Mouse (Mus musculus): ENCODE data around the gene Ptprn. TPM values are rescaled to one million over a fixed set of nuclear protein-coding genes. Genes with fewer than 3 reads are reported as not detected.

Gene Ptprn
- polyA plus RNA-seq (2015; fragmentation: Nextera tagmentation; extraction: Ambion mirVana) = 0.90 and 0.92 TPM in 2 replicates

DNA sequence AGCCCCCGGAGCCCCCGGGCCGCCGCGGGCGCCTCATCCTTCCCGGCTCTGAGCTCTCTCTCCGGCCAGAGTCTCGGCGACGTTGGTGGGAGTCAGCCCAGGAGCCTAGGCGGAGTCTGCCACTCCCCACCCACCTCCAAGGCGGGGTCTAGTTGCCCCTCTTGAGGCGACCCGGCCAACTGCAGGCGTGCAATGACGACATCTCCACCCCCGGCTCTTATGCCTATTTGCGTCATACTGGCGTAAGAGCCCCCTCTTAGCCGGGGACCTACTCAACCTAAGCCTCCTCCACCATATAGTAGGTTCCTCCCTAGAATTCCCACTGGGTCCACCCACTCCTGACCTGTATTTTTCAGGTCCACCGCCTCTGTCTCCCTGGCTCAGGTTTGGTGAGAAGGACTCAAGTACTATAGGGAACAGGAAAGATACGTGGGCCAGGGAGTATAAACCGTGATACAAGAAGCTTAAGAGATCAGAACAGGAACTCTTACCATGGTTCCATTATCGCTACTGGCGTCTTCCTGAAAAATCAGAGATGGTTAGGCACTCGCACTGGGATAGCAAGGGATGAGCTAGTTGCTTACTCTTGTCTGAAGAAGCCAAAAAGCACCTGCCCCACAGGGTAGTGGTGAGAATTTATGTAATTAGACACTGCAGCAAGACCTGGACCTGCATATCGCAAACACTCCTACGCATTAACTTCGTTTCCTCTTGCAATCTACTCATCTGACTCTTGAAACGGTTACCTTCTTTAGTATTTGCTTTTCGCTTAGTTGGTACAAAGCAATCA lies at the start of gene Ptprn:
Gene Ptprn, minus strand, starts transcription at position 412 of the 790 bp plus-strand sequence.
- Histone ChIP-seq H3K4me1 (ENCODE audit: insufficient read depth, low read depth, low read length) (no peaks in the 10 kb centered on the region), H3K4me3 (ENCODE audit: low read depth, low read length) (no peak within 1 kb of the TSS), H3K9ac (replicated peaks; ENCODE audit: low read depth) (no peak within 1 kb of the TSS), H3K9me3 (ENCODE audit: low read length) (no peaks in the 10 kb centered on the region), H3K36me3 (ENCODE audit: insufficient read depth, low read length) (no peaks in the 10 kb centered on the region), H3K27ac (ENCODE audit: low read length) (no peak within 1 kb of the TSS), H3K4me2 (replicated peaks; ENCODE audit: low read depth, low read length) (no peak within 1 kb of the TSS), H3K27me3 (replicated peaks; ENCODE audit: insufficient read depth, low read length) (peaks cover 15% of the 10 kb centered on the region)
- ATAC-seq (no peak), DNase-seq (ENCODE audit: low spot score) (no peak)
- no peak for TF ChIP-seq EP300 (IDR thresholded peaks at IDR 0.05)
- no peak for TF ChIP-seq CTCF (IDR thresholded peaks at IDR 0.05)
- WGBS = 13% methylated on average over 27 of the region's 32 CpGs

DNA sequence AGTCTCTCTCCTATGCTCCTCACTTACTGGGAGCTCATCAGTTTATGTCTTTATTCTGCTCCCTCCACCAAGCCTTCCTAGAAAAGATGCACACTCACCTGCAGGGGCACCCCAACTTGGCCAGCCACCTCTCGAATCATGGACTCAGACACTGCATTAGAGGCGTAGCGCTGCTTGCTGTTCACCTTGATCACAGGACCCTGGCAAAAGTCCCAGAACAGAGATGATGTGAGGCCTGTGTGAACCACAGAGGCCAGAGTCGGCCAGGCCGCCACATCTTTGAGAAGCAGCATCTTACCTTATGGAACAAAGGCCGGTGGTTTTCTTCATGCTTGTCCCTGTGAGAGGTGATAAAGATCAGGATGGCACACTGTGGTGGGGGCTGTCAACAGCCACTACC lies 47.4 kb upstream of the Ptprn start:
- ATAC-seq (no peak), DNase-seq (ENCODE audit: low spot score) (no peak)
- no peak for TF ChIP-seq CTCF (IDR thresholded peaks at IDR 0.05)
- TF ChIP-seq EP300 (IDR thresholded peaks at IDR 0.05) = no peak
- H3K9ac ChIP-seq (replicated peaks; ENCODE audit: low read depth) = no peak overlapping the region
- H3K4me2 ChIP-seq (replicated peaks; ENCODE audit: low read depth, low read length) = no peak overlapping the region
- WGBS = 95% methylated on average over 6 of the region's 6 CpGs
- no peaks in the 10 kb centered on the region for H3K9me3 ChIP-seq (ENCODE audit: low read length)
- peaks cover 6% of the 10 kb centered on the region; the same call in 1 of the 2 replicates for H3K4me1 ChIP-seq (ENCODE audit: insufficient read depth, low read depth, low read length)
- peaks cover 42% of the 10 kb centered on the region for H3K36me3 ChIP-seq (ENCODE audit: insufficient read depth, low read length)
- no peak overlapping the region for H3K27ac ChIP-seq (ENCODE audit: low read length)
- no peak overlapping the region for H3K4me3 ChIP-seq (ENCODE audit: low read depth, low read length)
- H3K27me3 ChIP-seq (replicated peaks; ENCODE audit: insufficient read depth, low read length) = no peaks in the 10 kb centered on the region

DNA sequence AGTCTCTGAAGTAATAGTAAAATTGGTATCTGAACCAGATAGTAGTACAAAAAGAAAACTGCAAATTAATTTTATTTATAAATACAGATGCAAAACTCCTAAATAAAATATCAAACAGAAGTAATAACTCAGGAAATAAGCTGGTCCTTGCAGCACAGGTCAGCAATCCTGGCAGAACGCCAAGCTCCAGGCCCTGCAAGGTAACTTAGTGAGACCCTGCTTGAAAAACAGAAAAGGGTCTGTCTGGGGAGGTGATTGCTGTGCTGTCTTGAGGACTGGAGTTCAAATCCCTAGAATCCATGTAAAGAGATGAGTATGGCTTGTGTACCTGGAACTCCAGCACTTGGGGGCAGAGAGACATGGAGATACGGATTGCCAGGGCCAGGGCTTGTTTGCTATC lies 40.4 kb upstream of the Ptprn start:
- TF ChIP-seq EP300 (IDR thresholded peaks at IDR 0.05) (no peak), CTCF (IDR thresholded peaks at IDR 0.05) (no peak)
- ATAC-seq = no peak
- H3K4me2 ChIP-seq (replicated peaks; ENCODE audit: low read depth, low read length) = no peak overlapping the region
- no peaks in the 10 kb centered on the region for H3K27me3 ChIP-seq (replicated peaks; ENCODE audit: insufficient read depth, low read length)
- peaks cover 5% of the 10 kb centered on the region; the same call in 1 of the 2 replicates for H3K36me3 ChIP-seq (ENCODE audit: insufficient read depth, low read length)
- no peaks in the 10 kb centered on the region for H3K4me1 ChIP-seq (ENCODE audit: insufficient read depth, low read depth, low read length)
- H3K27ac ChIP-seq (ENCODE audit: low read length) = no peak overlapping the region
- H3K9me3 ChIP-seq (ENCODE audit: low read length) = no peaks in the 10 kb centered on the region
- no peak for DNase-seq (ENCODE audit: low spot score)
- no peak overlapping the region for H3K9ac ChIP-seq (replicated peaks; ENCODE audit: low read depth)
- WGBS = 76% methylated on average over 2 of the region's 2 CpGs
- no peak overlapping the region for H3K4me3 ChIP-seq (ENCODE audit: low read depth, low read length)

DNA sequence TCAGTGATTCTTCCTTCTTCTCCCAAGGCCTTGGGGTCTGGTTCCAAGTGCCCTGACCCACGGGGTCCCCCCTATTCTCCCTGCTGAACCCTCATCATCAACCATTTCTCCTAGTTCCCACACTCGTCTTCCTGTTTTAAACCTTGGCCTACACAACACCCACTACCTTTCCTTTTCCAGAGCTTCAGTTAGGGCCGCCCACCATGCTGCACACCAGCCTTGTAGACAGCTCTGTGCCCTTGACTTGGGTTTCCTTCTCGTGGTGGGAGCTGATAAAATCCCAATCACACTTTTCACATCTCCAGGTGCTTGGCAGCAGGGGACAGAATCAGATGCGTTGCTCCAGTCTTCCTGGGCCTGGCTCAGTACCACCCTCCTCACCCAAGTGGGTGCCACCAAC lies 30.0 kb upstream of the Ptprn start:
- H3K9me3 ChIP-seq (ENCODE audit: low read length) = no peaks in the 10 kb centered on the region
- H3K27ac ChIP-seq (ENCODE audit: low read length) = no peak overlapping the region
- WGBS = 81% methylated on average over 5 of the region's 5 CpGs
- no peak for DNase-seq (ENCODE audit: low spot score)
- H3K4me1 ChIP-seq (ENCODE audit: insufficient read depth, low read depth, low read length) = no peaks in the 10 kb centered on the region
- no peak overlapping the region for H3K9ac ChIP-seq (replicated peaks; ENCODE audit: low read depth)
- TF ChIP-seq EP300 (IDR thresholded peaks at IDR 0.05) (no peak), CTCF (IDR thresholded peaks at IDR 0.05) (no peak)
- H3K4me3 ChIP-seq (ENCODE audit: low read depth, low read length) = no peak overlapping the region
- H3K27me3 ChIP-seq (replicated peaks; ENCODE audit: insufficient read depth, low read length) = no peaks in the 10 kb centered on the region
- H3K4me2 ChIP-seq (replicated peaks; ENCODE audit: low read depth, low read length) = no peak overlapping the region
- H3K36me3 ChIP-seq (ENCODE audit: insufficient read depth, low read length) = no peaks in the 10 kb centered on the region
- no peak for ATAC-seq

DNA sequence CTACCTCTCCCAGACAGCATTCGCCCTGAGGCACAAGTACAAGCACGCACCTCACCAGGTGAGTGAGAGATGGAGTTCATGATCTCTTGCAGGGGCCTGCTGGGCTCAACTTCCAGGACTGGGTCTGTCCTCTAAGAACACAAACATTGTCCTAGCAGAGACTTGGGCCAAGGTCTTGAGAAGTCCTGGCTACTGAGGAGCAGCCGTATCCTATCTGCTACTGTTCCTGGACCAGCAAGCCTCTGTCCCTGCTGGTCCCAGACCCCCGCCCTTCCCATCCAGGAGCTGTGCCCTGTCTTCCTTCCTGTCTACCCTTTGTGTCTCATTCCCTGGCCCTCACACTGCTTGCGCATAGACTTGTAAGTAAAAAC lies 29.0 kb upstream of the Ptprn start:
- no peak overlapping the region for H3K9ac ChIP-seq (replicated peaks; ENCODE audit: low read depth)
- DNase-seq (ENCODE audit: low spot score) (no peak), ATAC-seq (no peak)
- no peaks in the 10 kb centered on the region for H3K27me3 ChIP-seq (replicated peaks; ENCODE audit: insufficient read depth, low read length)
- 73% methylated on average over 5 of the region's 5 CpGs for WGBS
- TF ChIP-seq EP300 (IDR thresholded peaks at IDR 0.05) (no peak), CTCF (IDR thresholded peaks at IDR 0.05) (no peak)
- H3K4me2 ChIP-seq (replicated peaks; ENCODE audit: low read depth, low read length) = no peak overlapping the region
- no peaks in the 10 kb centered on the region for H3K36me3 ChIP-seq (ENCODE audit: insufficient read depth, low read length)
- H3K4me3 ChIP-seq (ENCODE audit: low read depth, low read length) = no peak overlapping the region
- H3K4me1 ChIP-seq (ENCODE audit: insufficient read depth, low read depth, low read length) = no peaks in the 10 kb centered on the region
- no peaks in the 10 kb centered on the region for H3K9me3 ChIP-seq (ENCODE audit: low read length)
- no peak overlapping the region for H3K27ac ChIP-seq (ENCODE audit: low read length)

DNA sequence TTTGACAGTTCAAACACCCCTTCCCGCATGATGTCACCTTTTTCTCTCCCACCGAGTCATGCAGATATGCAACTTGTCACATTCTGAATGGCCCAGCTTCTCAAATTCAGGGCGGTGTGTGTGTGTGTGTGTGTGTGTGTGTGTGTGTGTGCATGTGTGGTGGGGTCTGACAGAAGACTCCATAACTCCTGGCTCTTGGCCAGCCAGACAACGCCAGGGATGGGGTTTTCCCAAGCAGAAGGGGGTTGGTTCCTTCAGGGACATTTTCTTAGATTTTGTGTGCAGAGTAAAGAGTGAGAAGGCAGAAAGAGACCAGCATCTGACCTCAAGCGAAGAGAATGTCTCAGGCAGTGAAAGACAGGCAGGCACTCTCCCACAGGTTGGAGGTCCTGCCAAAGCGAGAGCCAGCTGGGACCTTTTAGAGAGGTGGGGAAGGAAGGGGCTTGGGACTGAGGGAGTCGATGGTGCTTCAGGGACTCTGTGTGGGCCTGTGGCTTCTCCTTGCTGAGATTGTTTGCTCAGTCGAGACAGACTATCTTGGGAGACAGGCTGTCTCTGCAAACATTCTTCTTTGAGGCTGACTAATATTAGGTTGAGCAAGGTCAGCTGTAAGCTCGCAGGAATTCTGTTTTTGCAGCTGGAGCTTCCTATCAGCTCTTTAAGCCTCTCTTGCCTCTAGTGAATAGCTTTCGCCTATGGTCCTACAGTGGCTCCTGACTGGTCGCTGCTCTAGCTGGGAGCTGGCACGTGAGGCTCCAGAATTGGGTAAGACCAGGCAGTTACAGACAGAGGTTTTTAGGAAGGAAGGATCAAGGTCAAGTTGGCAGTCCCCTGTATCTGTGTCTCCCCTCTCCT lies 28.4 kb upstream of the Ptprn start:
- WGBS = 25% methylated on average over 12 of the region's 12 CpGs
- H3K4me3 ChIP-seq (ENCODE audit: low read depth, low read length) = no peak overlapping the region
- no peaks in the 10 kb centered on the region for H3K9me3 ChIP-seq (ENCODE audit: low read length)
- H3K27me3 ChIP-seq (replicated peaks; ENCODE audit: insufficient read depth, low read length) = no peaks in the 10 kb centered on the region
- ATAC-seq = no peak
- H3K4me2 ChIP-seq (replicated peaks; ENCODE audit: low read depth, low read length) = no peak overlapping the region
- no peak overlapping the region for H3K9ac ChIP-seq (replicated peaks; ENCODE audit: low read depth)
- no peak for DNase-seq (ENCODE audit: low spot score)
- H3K27ac ChIP-seq (ENCODE audit: low read length) = no peak overlapping the region
- TF ChIP-seq EP300 (IDR thresholded peaks at IDR 0.05) = no peak
- TF ChIP-seq CTCF (IDR thresholded peaks at IDR 0.05) = no peak
- H3K36me3 ChIP-seq (ENCODE audit: insufficient read depth, low read length) = no peaks in the 10 kb centered on the region
- no peaks in the 10 kb centered on the region for H3K4me1 ChIP-seq (ENCODE audit: insufficient read depth, low read depth, low read length)
